Mouse (Mus musculus) embryo, embryonic 10.5 days (tissue): Measurements from ENCODE around the gene Cep95.
A peak's percentile ranks its signal among the peaks of the same experiment; 100 is the strongest.

Experiments used
- DNase-seq: peaks from one replicate; pipeline ENCODE4 v3.0.0-alpha.2; 2015; ENCODE audit warnings: low spot score

Gene Cep95

DNA sequence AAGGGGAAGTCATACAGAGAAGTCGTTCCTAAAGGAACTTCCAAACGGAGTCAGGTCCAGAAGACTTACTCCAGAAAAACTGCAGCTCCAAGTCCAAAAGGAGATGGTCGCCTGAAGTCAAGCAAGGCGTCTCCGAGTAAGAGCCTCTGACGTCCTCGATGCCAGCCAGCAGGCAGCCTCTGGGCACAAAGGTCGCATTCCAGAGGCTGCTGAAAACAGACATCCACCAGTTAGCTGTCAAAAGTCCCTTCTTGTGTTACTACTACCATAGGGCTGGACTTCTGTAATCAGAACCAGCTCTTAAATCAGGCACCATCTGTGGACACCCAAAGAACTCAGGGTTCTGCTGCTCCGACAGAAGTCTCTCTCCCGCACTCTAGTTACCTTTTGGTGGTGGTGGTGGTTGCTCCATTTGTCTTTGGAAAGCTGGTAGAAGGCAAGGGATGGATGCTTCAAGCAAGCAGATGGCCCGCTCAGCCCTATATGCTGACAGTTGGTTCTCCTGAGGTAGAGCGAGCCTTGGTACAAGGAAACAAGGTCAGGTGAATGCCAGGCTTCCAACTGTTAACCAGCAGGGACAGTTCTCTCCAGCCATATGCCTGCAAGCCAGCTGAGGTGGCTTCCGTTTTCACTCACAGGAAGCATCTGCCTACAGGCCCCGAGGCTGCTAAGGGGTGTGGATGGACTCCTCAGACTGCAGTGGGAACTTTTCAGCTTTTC lies 25.7 kb downstream of the Cep95 start:
- DNase-seq, result no peak

DNA sequence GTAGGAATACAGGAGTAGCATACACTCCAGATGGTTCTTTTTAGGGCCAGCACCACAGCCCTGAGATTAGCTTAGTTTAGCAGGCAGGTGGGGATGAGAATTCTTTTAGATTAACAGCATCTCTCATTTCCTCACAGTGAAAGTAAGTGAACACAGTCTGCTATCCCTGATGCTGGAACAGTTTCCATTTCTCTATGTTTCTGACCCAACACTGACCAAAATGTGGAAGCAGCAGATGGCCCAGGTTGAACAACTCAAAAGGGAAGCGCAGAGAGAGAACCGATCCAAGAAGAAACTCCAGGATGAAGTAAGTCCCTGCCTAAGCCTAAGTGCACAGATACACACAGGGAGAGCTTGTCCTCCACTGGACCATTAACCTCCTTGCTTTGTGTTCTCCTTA lies 26.3 kb downstream of the Cep95 start:
- DNase-seq, result no peak

DNA sequence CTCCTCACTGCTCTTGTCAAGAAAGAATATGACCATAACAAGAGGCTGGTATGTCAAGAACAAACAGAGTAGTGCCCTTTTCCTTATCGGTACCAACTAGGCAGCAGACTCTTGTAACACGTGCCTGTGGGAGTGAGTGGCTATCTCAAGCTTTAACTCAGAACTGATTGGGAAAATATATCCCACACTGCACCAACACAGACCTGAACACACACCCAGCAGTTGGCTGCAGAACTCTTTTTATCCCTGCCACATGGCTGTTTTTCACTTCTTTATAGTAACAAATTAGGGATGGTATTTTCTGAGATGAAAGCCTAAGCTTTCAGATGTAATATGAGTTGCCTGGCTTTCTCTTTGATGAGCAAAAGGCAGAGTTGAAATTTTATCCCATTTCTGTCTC lies 26.7 kb downstream of the Cep95 start:
- no peak for DNase-seq

DNA sequence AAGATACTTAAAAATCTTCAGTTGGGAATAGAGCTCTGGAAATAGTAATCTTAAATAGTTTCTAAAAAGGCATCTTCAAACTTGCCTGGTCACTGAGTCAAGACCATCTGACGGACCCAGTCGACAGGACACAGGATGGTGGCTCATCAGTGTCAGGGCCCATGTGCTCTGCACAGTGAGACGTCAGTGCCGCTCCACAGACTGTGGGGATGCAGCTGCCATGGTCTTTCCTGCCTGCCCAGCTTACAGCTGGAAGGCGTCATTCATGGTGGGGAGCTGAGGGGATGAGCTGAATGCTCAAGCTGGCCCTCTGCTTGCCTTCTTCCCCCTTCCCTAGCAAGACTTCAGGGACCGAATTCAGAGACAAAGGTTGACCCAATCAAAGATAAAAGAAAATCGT lies 27.3 kb downstream of the Cep95 start:
- DNase-seq, result no peak

DNA sequence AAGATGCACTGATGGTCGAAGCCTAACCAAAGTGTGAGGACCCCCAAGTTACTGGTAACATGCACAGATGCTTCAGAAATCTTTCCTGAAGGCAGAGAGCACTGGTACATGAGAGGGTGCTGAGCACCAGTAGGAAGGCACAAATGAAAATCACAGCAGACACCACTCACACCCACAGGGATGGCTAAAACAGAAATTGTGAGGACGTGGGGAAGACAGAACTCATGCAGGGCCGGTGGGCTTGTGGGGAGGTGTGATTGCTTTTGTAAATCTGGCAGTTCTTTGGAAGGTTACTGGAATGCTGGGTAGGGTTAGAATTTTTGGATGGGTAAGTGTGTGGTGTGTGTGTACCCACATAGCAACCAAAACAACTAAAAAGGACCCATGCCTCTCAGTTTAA lies 28.1 kb downstream of the Cep95 start:
- no peak for DNase-seq

DNA sequence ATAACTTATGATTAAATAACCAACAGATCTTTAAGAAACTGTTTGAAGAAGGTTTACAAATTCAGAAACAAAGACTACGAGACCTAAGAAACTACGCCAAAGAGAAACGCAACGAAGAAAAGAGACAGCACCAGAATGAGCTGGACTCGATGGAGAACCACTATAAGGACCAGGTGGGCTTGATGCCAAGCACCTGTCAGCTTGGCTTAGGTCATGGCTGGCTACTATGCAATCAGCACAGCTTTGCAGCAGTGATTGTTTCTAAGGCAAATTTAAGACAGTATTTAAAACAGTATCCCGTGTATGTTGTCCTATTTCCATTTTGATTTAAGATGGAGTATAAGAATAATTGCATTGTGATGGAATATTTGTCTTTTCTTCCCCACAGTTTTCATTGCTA lies 28.8 kb downstream of the Cep95 start:
- no peak for DNase-seq

DNA sequence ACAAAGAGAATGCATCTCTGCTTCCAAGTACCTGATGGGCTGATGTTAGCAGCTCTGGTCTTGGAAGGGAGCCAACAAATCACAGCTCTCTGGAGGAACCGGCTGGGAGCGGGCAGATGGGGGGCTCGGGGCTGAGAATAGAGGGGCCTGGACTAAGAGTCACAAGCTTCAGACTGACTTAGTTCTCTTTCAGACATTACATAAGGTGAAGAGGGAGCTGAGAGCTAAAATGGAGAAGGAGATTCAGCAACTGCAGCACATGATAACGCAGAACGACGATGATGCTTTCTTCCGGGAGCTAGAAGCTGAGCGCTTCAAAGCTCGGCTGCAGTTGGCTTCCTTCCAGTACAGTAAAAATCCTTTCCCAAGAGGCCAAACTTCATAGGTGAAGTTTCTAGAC lies 29.3 kb downstream of the Cep95 start:
- DNase-seq, result no peak

DNA sequence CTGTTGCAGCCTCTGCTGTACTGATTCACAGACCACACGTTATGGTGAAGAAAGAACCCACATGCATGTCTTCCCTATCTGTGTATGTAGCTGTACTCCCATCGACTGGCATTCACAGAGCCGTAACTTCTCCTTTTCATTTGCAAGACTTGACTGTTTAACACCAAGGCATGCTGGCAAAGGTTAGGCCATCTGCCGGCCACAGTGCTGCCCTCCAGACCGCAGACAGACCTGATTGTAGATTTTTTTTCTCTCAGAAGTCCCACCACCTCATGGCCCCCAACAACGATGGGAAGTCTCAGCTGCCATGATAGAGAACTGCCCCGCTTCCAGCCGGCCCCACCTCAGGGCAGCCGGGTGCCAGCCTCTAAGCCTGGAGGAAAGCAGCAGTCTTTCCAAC lies 30.5 kb downstream of the Cep95 start:
- no peak for DNase-seq

DNA sequence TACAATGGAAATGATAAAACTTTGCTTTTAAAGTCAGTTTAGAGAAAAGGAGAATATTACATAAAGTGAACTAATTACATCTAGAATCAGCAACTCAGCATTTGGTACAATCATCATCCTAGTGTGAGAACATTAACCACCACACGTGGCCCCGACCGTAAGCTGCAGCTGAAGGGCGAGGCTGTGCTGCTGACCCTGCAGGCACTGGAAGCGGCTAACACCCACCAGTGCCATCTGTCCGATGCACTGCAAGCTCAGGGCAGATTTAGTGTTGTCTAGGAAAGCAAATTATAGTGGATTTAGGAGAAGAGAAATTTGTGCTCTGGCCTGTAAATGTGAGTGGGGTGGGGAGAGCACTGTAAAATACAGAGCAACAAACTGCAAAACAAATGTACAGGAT lies 31.2 kb downstream of the Cep95 start:
- DNase-seq, result no peak

DNA sequence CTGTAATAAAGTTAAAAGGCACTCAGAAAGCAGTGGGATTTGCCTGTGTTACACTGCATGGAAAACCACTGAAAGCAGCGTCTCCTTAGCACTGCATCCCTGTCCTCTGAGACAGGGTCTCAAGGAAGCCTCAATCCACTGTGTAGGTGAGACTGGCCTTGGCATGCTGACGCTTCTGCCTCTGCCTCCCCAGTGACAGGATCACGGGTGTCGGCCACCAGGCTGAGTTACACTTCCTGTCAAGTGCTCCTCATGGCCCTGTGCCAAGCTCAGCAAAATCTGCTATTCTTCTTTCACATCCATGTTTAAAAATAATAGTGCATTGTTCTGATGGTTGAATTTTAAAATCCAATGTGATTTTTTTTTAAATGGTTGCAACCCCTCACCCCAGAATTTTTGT lies 31.9 kb downstream of the Cep95 start:
- no peak for DNase-seq

DNA sequence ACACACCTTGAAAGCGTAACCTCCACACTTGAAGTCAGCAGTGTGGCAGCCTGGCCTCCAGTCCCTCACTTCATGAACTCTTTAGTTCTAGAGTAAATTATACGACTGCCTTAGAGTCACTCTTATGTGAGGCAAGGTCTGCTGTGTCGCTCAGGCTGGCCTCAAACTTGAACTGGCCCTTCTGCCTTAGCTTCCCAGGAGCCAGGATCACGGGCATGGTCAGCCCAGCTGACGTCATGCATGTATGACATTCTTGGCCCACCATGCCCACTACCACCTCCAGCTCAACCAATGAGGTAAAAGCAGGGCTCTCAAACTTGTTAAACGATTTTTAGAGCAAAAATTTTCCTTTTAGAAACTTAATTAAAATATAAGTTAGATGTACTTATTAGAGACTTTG lies 32.3 kb downstream of the Cep95 start:
- no peak for DNase-seq

DNA sequence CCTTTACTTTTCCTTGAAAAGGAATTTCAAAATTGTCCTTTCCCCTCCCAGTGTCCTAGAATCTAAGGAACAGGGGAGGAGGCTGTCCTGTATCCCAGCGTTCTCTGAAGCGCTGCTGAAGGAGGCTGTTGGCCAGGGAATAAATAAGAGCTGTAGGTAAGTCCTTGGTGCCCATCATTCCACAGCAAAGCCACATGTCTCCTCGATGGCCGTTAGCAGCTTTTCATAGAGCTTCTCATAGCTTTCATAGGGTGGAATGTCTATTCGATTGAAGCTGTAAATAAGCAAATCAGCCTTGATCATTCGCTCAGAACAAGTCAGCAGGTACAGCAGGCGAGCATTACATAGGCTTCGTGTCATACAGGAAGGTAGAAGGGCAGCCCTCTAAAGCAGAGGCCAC lies 33.4 kb downstream of the Cep95 start:
- DNase-seq, result no peak

DNA sequence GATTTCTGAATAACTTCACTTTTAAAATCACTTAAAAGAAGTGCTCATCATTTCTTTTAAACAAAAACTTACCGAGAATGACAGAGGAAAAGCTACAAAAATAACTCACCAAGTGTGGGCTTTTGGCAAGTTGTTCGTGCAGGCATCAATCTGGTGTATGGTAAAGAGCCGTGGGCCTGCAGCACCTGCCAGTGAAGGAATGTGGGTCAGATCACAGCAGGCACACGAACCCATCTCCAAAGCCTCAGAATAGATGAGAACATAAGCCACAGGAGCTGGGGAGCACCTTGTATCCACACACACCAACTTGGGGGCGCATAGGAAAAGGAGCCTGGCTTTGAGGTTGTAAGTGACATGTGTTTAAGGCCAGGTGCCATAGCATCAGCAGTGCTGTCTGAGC lies 33.9 kb downstream of the Cep95 start:
- DNase-seq, result no peak

DNA sequence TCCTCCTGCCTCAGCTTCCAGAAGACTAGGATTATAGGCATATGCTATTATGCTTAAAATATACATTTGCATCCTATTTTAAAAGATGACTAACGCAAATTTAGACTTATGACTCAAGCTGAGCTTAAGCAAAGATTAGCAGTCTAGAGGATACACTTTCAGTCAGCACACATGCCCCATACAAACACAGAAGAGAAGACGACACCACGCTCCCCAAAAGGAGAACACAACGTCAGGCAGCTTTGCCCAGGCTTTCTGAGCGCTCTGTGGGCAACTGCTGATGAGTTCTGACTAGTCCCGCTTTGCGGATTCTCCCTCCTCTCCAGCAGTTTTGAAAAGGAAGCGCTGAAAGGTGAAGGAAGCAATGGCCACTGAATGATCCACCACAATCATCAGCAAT lies 34.7 kb downstream of the Cep95 start:
- no peak for DNase-seq

DNA sequence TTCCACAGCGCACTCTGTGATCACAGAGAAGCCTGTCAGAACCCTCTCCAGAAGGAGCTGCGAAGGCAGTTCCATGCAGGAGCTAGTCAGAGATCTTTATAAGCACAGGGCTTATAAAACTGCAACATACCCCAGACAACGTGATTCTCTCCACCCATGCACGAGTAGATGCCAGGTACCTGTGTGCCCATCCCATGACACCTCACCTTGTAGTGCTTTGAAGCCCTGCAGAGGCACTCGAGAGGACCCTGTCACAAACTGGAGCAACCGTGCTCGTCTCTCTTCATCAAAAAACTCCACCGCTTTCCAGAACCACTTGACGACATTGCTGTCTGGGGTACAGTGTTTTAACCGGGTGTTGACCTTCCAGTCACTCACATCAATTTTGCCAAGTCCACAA lies 35.4 kb downstream of the Cep95 start:
- DNase-seq, result no peak

DNA sequence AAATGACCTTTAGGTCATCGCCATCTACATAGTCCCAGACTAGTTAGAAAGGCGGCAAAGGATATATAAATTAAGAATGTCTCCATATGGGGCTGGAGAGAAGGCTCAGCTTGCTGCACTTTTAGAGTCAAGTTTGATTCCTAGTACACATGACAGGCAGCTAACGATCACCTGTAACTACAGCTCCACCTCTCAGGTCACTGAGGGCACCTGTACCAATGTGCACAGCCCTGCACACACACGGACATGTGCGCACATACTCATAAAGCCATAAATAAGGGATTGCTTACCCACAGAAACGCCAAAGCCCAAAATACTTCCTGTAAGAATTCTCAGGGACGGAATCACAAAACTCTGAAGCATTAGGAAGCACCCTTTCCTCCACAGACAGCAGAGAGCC lies 39.0 kb downstream of the Cep95 start:
- DNase-seq, result no peak

DNA sequence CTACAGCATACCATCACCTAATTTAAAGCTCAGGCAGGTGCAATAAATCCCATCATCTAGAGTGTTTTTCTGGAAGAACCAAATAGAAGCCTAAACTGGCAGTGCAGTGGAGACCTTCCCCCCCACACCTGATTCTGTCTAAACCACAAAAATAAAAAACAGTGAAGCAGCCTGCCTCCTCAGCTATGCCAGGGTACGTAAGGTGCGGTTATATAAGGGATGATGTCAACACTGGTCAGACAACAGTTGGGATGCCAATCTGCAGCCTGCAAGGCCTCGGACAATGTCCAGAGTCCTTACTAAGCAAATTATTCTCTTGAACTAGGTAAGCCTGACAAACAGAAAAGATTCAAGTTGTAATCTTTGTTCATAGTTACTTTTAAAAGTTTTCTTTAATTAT lies 53.0 kb downstream of the Cep95 start:
- no peak for DNase-seq

DNA sequence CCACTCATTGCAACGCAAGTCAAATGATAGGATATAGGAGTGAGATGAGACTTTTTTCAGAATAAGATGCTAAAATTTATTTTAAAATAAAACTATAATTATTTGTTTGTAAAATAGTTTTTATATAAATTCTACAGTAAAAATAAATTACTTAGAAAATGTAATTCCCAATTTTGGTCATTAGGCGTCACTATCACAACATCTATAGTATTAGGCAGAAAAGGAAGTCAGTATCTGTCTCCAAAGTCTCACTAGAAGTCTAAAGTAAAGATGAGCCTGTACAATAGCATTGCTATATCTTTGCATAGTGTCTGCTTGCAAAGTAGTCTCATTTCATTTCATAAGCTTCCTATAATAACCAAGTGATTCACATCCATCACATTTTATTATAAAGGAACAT lies 62.4 kb downstream of the Cep95 start:
- DNase-seq, result peak; percentile 23
